Mouse (Mus musculus): ENCODE data around the gene Gas6. TPM values are rescaled to one million over a fixed set of nuclear protein-coding genes. Genes with fewer than 3 reads are reported as not detected.

Gas6 gene
- total RNA-seq, 1 experiment = 28.8 TPM

DNA sequence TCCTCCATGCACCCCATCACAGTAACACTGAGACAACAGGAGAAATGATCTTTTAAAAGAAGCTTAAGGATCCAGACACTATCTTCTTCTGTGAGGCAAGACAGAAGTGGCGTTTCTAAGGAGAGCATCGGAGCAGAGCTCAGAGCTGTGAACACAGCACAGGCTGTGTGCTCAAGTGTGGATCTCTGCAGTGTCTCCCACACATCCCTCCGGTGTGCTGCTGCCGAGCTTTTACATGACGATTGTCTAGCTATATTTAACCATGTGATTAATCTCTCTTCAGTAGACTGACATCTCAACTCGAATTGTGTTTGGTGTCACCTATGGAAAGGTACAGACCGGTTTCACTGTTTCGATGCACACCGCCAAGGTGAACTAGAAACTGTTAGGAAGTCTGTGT, 25.2 kb upstream of the Gas6 start:
- Histone ChIP-seq H3K36me3 (ENCODE audit: control insufficient read depth, insufficient read depth, low read length, poor library complexity, severe bottlenecking) (no peaks in the 10 kb centered on the region), H3K27ac (ENCODE audit: insufficient read depth, low read depth, low read length, poor library complexity, severe bottlenecking) (no peak overlapping the region), H3K4me1 (ENCODE audit: control insufficient read depth in 2 of 2, insufficient read depth in 2 of 2, low read length in 2 of 2, poor library complexity in 1 of 2) (no peaks in the 10 kb centered on the region), H3K4me3 (ENCODE audit: insufficient read depth in 1 of 2, low read depth in 1 of 2, low read length in 2 of 2, poor library complexity in 1 of 2, severe bottlenecking in 1 of 2) (no peak overlapping the region), H3K9ac (ENCODE audit: insufficient read depth, low read depth, low read length, poor library complexity, severe bottlenecking) (no peak overlapping the region), H3K9me3 (ENCODE audit: control insufficient read depth, insufficient read depth, low read depth, low read length) (no peaks in the 10 kb centered on the region)
- DNase-seq (ENCODE audit: low read depth, low spot score) = no peak
- TF ChIP-seq MAFK (IDR thresholded peaks at IDR 0.05; ENCODE audit: insufficient read depth, low read depth, low read length) (no peak), CHD2 (IDR thresholded peaks at IDR 0.05; ENCODE audit: low read depth, low read length) (no peak), ZNF384 (IDR thresholded peaks at IDR 0.05; ENCODE audit: low read depth, low read length) (no peak), HCFC1 (IDR thresholded peaks at IDR 0.05; ENCODE audit: borderline replicate concordance, insufficient read depth, low read length) (no peak), ZC3H11A (IDR thresholded peaks at IDR 0.05; ENCODE audit: borderline replicate concordance, low read depth, low read length) (no peak)
- in situ Hi-C loops (cut with MboI; ENCODE audit: low sequenced_read_pairs in 2 of 2, unreplicated experiment in 2 of 2) = no loop called here

DNA sequence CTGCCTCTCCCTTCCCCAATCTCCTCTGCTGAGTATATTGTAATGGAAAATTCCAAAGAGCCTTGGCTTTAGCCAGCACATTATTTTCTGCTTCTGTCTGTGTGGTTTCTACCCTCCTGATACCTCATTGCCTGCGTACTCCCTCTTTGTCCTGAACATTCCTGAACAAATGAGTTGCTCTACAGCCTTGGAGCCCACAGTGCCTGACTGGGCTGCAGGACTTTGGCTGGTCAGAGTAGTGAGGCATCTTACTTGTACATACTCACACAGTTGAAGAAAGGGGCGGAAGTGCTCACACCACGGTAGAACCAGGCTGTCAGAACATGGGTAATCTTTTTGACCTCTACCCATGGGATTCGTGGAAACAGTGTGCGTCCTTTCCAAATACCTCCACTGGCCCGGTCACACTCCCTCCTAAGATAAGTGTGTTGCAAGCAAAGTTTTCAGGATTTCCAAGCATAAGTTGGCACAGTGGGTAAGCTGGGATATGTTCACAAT, 23.0 kb upstream of the Gas6 start:
- in situ Hi-C loops (cut with MboI; ENCODE audit: low sequenced_read_pairs in 2 of 2, unreplicated experiment in 2 of 2) = no loop called here
- no peak overlapping the region for H3K27ac ChIP-seq (ENCODE audit: insufficient read depth, low read depth, low read length, poor library complexity, severe bottlenecking)
- TF ChIP-seq ZC3H11A (IDR thresholded peaks at IDR 0.05; ENCODE audit: borderline replicate concordance, low read depth, low read length) (no peak), MAFK (IDR thresholded peaks at IDR 0.05; ENCODE audit: insufficient read depth, low read depth, low read length) (no peak), CHD2 (IDR thresholded peaks at IDR 0.05; ENCODE audit: low read depth, low read length) (no peak), HCFC1 (IDR thresholded peaks at IDR 0.05; ENCODE audit: borderline replicate concordance, insufficient read depth, low read length) (no peak), ZNF384 (IDR thresholded peaks at IDR 0.05; ENCODE audit: low read depth, low read length) (no peak)

GRCm38 (mm10) chr8:13516728-13517127, 22.4 kb upstream of the Gas6 start:
- no peak overlapping the region for H3K27ac ChIP-seq (ENCODE audit: insufficient read depth, low read depth, low read length, poor library complexity, severe bottlenecking)
- no peaks in the 10 kb centered on the region for H3K4me1 ChIP-seq (ENCODE audit: control insufficient read depth in 2 of 2, insufficient read depth in 2 of 2, low read length in 2 of 2, poor library complexity in 1 of 2)
- H3K4me3 ChIP-seq (ENCODE audit: insufficient read depth in 1 of 2, low read depth in 1 of 2, low read length in 2 of 2, poor library complexity in 1 of 2, severe bottlenecking in 1 of 2) = no peak overlapping the region
- no peak for TF ChIP-seq MAFK (IDR thresholded peaks at IDR 0.05; ENCODE audit: insufficient read depth, low read depth, low read length)
- TF ChIP-seq HCFC1 (IDR thresholded peaks at IDR 0.05; ENCODE audit: borderline replicate concordance, insufficient read depth, low read length) = no peak
- TF ChIP-seq ZNF384 (IDR thresholded peaks at IDR 0.05; ENCODE audit: low read depth, low read length) = no peak
- no peak for TF ChIP-seq CHD2 (IDR thresholded peaks at IDR 0.05; ENCODE audit: low read depth, low read length)
- no peak for TF ChIP-seq ZC3H11A (IDR thresholded peaks at IDR 0.05; ENCODE audit: borderline replicate concordance, low read depth, low read length)
- no peaks in the 10 kb centered on the region for H3K9me3 ChIP-seq (ENCODE audit: control insufficient read depth, insufficient read depth, low read depth, low read length)
- in situ Hi-C loops (cut with MboI; ENCODE audit: low sequenced_read_pairs in 2 of 2, unreplicated experiment in 2 of 2) = no loop called here
- DNase-seq (ENCODE audit: low read depth, low spot score) = no peak
- H3K36me3 ChIP-seq (ENCODE audit: control insufficient read depth, insufficient read depth, low read length, poor library complexity, severe bottlenecking) = no peaks in the 10 kb centered on the region
- no peak overlapping the region for H3K9ac ChIP-seq (ENCODE audit: insufficient read depth, low read depth, low read length, poor library complexity, severe bottlenecking)

More for the DNA sequence above, 23.0 kb upstream of the Gas6 start:
- Histone ChIP-seq H3K4me1 (ENCODE audit: control insufficient read depth in 2 of 2, insufficient read depth in 2 of 2, low read length in 2 of 2, poor library complexity in 1 of 2) (no peaks in the 10 kb centered on the region), H3K9me3 (ENCODE audit: control insufficient read depth, insufficient read depth, low read depth, low read length) (no peaks in the 10 kb centered on the region), H3K9ac (ENCODE audit: insufficient read depth, low read depth, low read length, poor library complexity, severe bottlenecking) (no peak overlapping the region), H3K36me3 (ENCODE audit: control insufficient read depth, insufficient read depth, low read length, poor library complexity, severe bottlenecking) (no peaks in the 10 kb centered on the region), H3K4me3 (ENCODE audit: insufficient read depth in 1 of 2, low read depth in 1 of 2, low read length in 2 of 2, poor library complexity in 1 of 2, severe bottlenecking in 1 of 2) (no peak overlapping the region)
- DNase-seq (ENCODE audit: low read depth, low spot score) = no peak

GRCm38 (mm10) chr8:13516011-13516442, 21.7 kb upstream of the Gas6 start:
- Histone ChIP-seq H3K9me3 (ENCODE audit: control insufficient read depth, insufficient read depth, low read depth, low read length) (no peaks in the 10 kb centered on the region), H3K4me3 (ENCODE audit: insufficient read depth in 1 of 2, low read depth in 1 of 2, low read length in 2 of 2, poor library complexity in 1 of 2, severe bottlenecking in 1 of 2) (no peak overlapping the region), H3K27ac (ENCODE audit: insufficient read depth, low read depth, low read length, poor library complexity, severe bottlenecking) (no peak overlapping the region), H3K9ac (ENCODE audit: insufficient read depth, low read depth, low read length, poor library complexity, severe bottlenecking) (no peak overlapping the region), H3K4me1 (ENCODE audit: control insufficient read depth in 2 of 2, insufficient read depth in 2 of 2, low read length in 2 of 2, poor library complexity in 1 of 2) (no peaks in the 10 kb centered on the region), H3K36me3 (ENCODE audit: control insufficient read depth, insufficient read depth, low read length, poor library complexity, severe bottlenecking) (no peaks in the 10 kb centered on the region)
- DNase-seq (ENCODE audit: low read depth, low spot score) = no peak
- TF ChIP-seq HCFC1 (IDR thresholded peaks at IDR 0.05; ENCODE audit: borderline replicate concordance, insufficient read depth, low read length) (no peak), MAFK (IDR thresholded peaks at IDR 0.05; ENCODE audit: insufficient read depth, low read depth, low read length) (no peak), CHD2 (IDR thresholded peaks at IDR 0.05; ENCODE audit: low read depth, low read length) (no peak), ZNF384 (IDR thresholded peaks at IDR 0.05; ENCODE audit: low read depth, low read length) (no peak), ZC3H11A (IDR thresholded peaks at IDR 0.05; ENCODE audit: borderline replicate concordance, low read depth, low read length) (no peak)
- in situ Hi-C loops (cut with MboI; ENCODE audit: low sequenced_read_pairs in 2 of 2, unreplicated experiment in 2 of 2) = no loop called here

All from ES-E14 (cell line).